Mouse (Mus musculus) neural tube, embryonic 15.5 days (tissue): ENCODE measurements around the gene Lypd8. TPM values are rescaled to one million over a fixed set of nuclear protein-coding genes. Genes with fewer than 3 reads are reported as not detected.

ENCODE experiments used
- ATAC-seq: fragments of 200-750 bp; cut with Nextera tagmentation; 2 replicates; pipeline ENCODE4 v1.8.0; 2017; ENCODE audit warnings: mild to moderate bottlenecking, moderate TSS enrichment, moderate library complexity; ENCODE audit not compliant: low FRiP score
- H3K27ac ChIP-seq: fragments of 300-500 bp; sonication (generic); replicated peaks from 2 replicates; pipeline ENCODE4 v1.5.1; 2015; ENCODE audit warnings: mild to moderate bottlenecking, inconsistent platforms
- H3K27me3 ChIP-seq: fragments of 300-500 bp; sonication (generic); replicated peaks from 2 replicates; pipeline ENCODE4 v1.6.1; 2015; ENCODE audit warnings: inconsistent platforms
- H3K36me3 ChIP-seq: fragments of 300-500 bp; sonication (generic); 2 replicates; pipeline ENCODE4 v1.6.1; 2015; ENCODE audit warnings: inconsistent platforms
- H3K4me1 ChIP-seq: fragments of 300-500 bp; sonication (generic); 2 replicates; pipeline ENCODE4 v1.6.1; 2015; ENCODE audit warnings: inconsistent platforms
- H3K4me2 ChIP-seq: fragments of 300-500 bp; sonication (generic); 2 replicates; pipeline ENCODE4 v1.6.1; 2015; ENCODE audit warnings: inconsistent platforms, mild to moderate bottlenecking, moderate library complexity
- H3K4me3 ChIP-seq: fragments of 300-500 bp; sonication (generic); replicated peaks from 2 replicates; pipeline ENCODE4 v1.5.1; 2015; ENCODE audit warnings: mild to moderate bottlenecking, inconsistent platforms
- H3K9ac ChIP-seq: fragments of 300-500 bp; sonication (generic); replicated peaks from 2 replicates; pipeline ENCODE4 v1.6.1; 2015; ENCODE audit warnings: mild to moderate bottlenecking, inconsistent platforms
- H3K9me3 ChIP-seq: fragments of 300-500 bp; sonication (generic); replicated peaks from 2 replicates; pipeline ENCODE4 v1.6.1; 2016; ENCODE audit warnings: inconsistent platforms
- WGBS: fragments of 180-500 bp; shearing (Covaris S2); methylation state at CpG from one replicate; pipeline ENCODE4 v1.1.7; 2015; ENCODE audit warnings: mixed read lengths; 5-methylcytosine and 5-hydroxymethylcytosine counted together
- polyA plus RNA-seq: library from polyadenylated mRNA; unstranded; fragments of >200 nt; fragmentation: Nextera tagmentation; extraction: Ambion mirVana; gene quantifications from 2 replicates; pipeline ENCODE4 v1.2.1, GENCODE M21; 2015

Lypd8 gene
- 0.37 and 19.8 TPM in 2 replicates for polyA plus RNA-seq

GRCm38 (mm10) chr11:58378763-58379278 lies at the start of gene Lypd8:
Gene Lypd8, plus strand, starts transcription at chr11:58379043.
- 93% methylated on average over 3 of the region's 3 CpGs for WGBS

DNA sequence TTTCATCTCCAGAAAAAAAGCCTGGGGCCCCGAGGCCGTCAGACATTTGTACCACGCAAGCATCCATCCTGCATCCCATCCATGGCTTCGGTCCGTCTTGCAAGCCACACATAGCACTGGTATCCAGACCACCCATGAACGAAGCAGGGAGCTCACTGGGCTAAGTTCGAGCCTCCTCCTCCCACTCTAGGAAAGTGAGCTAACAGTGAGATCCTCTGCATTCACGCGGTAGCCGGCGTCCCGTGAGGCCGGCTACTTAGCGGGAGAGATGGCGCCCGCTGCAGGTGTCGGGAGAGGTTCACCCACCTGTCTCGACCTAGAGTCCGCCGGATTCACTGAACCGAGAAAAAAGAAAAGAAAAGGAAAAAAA lies 49.0 kb upstream of the Lypd8 start:
- ATAC-seq, result peak; percentile 42
- no peaks in the 10 kb centered on the region for H3K9me3 ChIP-seq
- no peaks in the 10 kb centered on the region for H3K27me3 ChIP-seq
- peak overlapping the region; percentile 86 for H3K9ac ChIP-seq
- WGBS, result under 1% methylated on average over 21 of the region's 21 CpGs
- peaks cover 54% of the 10 kb centered on the region for H3K4me1 ChIP-seq
- peak overlapping the region; percentile 81 for H3K27ac ChIP-seq
- peak overlapping the region; percentile 92 for H3K4me2 ChIP-seq
- H3K4me3 ChIP-seq, result peak overlapping the region; percentile 91
- peaks cover 28% of the 10 kb centered on the region for H3K36me3 ChIP-seq

More at GRCm38 (mm10) chr11:58378763-58379278, at the start of gene Lypd8:
- no peak within 1 kb of the TSS for H3K4me3 ChIP-seq
- ATAC-seq, result no peak
- H3K36me3 ChIP-seq, result no peaks in the 10 kb centered on the region
- H3K4me2 ChIP-seq, result no peak within 1 kb of the TSS
- H3K27ac ChIP-seq, result no peak within 1 kb of the TSS
- no peak within 1 kb of the TSS for H3K9ac ChIP-seq
- no peaks in the 10 kb centered on the region for H3K9me3 ChIP-seq
- H3K27me3 ChIP-seq, result no peaks in the 10 kb centered on the region
- H3K4me1 ChIP-seq, result no peaks in the 10 kb centered on the region

GRCm38 (mm10) chr11:58330276-58331148 lies 48.3 kb upstream of the Lypd8 start, which contains the start of the genes Zfp672 and Sh3bp5l:
Gene Zfp672, minus strand, starts transcription at chr11:58330339.
Gene Sh3bp5l, plus strand, starts transcription at chr11:58330724.
- Histone ChIP-seq H3K9me3 (no peaks in the 10 kb centered on the region), H3K36me3 (peaks cover 28% of the 10 kb centered on the region), H3K4me1 (peaks cover 55% of the 10 kb centered on the region), H3K9ac (peak within 1 kb of the TSS; percentile 86), H3K4me2 (peak within 1 kb of the TSS; percentile 92), H3K27ac (peak within 1 kb of the TSS; percentile 81), H3K27me3 (no peaks in the 10 kb centered on the region), H3K4me3 (peak within 1 kb of the TSS; percentile 91)
- ATAC-seq, result peak; percentile 96
- WGBS, result under 1% methylated on average over 52 of the region's 52 CpGs

DNA sequence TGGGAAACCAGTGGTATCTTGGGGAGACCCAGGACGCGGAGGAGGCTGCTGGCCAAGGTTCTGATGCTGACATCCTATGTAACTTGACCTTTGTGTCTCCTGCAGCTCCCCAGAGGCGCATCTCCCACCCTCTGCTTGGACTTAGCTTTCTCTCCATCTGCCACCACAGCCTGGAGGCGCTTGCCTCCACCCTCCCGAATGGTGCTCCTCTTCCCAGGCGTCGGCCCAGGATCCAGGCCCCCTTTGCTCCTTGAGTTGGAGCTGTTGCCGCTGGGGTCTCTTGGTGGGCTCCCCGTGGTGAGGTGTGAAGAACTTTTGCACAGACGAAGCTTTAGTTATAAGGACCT lies 47.7 kb upstream of the Lypd8 start:
- Histone ChIP-seq H3K9me3 (no peaks in the 10 kb centered on the region), H3K27ac (peak overlapping the region; percentile 81; the same call in 1 of the 2 replicates), H3K4me3 (peak overlapping the region; percentile 91), H3K4me2 (peak overlapping the region; percentile 92), H3K36me3 (peaks cover 30% of the 10 kb centered on the region), H3K9ac (peak overlapping the region; percentile 86), H3K4me1 (peaks cover 55% of the 10 kb centered on the region), H3K27me3 (no peaks in the 10 kb centered on the region)
- ATAC-seq, result 0 out of 2 replicates have a peak, but pooled peaks have one; percentile 11
- WGBS, result 23% methylated on average over 10 of the region's 10 CpGs

- no peaks in the 10 kb centered on the region for H3K9me3 ChIP-seq
- WGBS, result 92% methylated on average over 6 of the region's 6 CpGs
- peaks cover 33% of the 10 kb centered on the region for H3K36me3 ChIP-seq
- ATAC-seq, result no peak
- H3K4me3 ChIP-seq, result peak overlapping the region; percentile 91
- peak overlapping the region; percentile 86; the same call in 1 of the 2 replicates for H3K9ac ChIP-seq
- H3K27me3 ChIP-seq, result no peaks in the 10 kb centered on the region
- peak overlapping the region; percentile 92 for H3K4me2 ChIP-seq
- H3K4me1 ChIP-seq, result peaks cover 55% of the 10 kb centered on the region
- no peak overlapping the region for H3K27ac ChIP-seq
Measured at GRCm38 (mm10) chr11:58331546-58331945, 47.3 kb upstream of the Lypd8 start.

DNA sequence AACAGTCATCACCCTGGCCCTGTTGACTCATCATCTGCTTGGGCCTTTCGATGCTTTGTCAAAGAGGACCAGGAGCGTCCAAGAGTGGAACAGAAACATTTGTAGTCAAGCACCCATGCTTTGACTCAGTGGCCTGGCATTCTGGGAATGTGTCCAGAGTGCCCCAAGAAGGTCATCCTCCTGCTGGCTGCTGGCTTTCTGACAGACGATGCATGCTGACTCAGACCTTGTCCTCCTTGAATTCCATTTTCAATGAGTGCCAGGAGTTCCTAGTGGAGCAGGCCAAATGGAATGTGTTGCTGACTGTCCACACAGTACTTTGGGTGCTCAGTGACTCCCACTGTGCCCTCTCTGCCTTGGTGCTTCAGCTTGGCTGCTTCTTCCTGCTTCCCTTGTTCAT lies 44.1 kb upstream of the Lypd8 start:
- ATAC-seq, result no peak
- Histone ChIP-seq H3K9me3 (no peaks in the 10 kb centered on the region), H3K36me3 (peaks cover 47% of the 10 kb centered on the region), H3K4me1 (peaks cover 41% of the 10 kb centered on the region), H3K27me3 (no peaks in the 10 kb centered on the region), H3K4me2 (no peak overlapping the region), H3K4me3 (no peak overlapping the region), H3K9ac (no peak overlapping the region), H3K27ac (no peak overlapping the region)
- 74% methylated on average over 3 of the region's 3 CpGs for WGBS

DNA sequence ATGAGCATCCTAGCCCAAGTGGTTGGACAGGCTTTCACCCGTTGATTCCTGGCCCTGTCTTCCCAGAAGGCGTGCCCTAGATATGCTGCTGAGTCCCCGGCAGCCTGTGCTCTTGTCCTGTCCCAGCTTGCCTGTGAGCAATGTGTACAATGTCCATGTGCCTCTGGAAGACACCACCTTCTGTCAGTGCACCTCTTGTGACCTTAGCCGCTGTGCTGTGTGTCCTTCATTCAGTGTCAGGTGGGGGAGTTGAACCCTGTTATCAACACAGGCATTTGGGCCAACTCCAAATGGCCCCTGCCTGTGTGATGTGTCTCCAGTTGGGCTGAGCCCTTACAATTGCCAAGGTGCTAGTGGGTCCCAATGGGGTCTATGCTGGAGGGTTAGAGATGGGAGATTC lies 32.1 kb upstream of the Lypd8 start:
- no peak for ATAC-seq
- H3K4me2 ChIP-seq, result no peak overlapping the region
- WGBS, result 97% methylated on average over 4 of the region's 4 CpGs
- peaks cover 56% of the 10 kb centered on the region for H3K36me3 ChIP-seq
- no peaks in the 10 kb centered on the region for H3K4me1 ChIP-seq
- H3K9me3 ChIP-seq, result no peaks in the 10 kb centered on the region
- H3K27me3 ChIP-seq, result no peaks in the 10 kb centered on the region
- H3K27ac ChIP-seq, result no peak overlapping the region
- H3K4me3 ChIP-seq, result no peak overlapping the region
- no peak overlapping the region for H3K9ac ChIP-seq

GRCm38 (mm10) chr11:58350628-58351027 lies 28.2 kb upstream of the Lypd8 start:
- Histone ChIP-seq H3K4me3 (no peak overlapping the region), H3K9ac (no peak overlapping the region), H3K27me3 (no peaks in the 10 kb centered on the region), H3K4me1 (no peaks in the 10 kb centered on the region), H3K9me3 (no peaks in the 10 kb centered on the region), H3K27ac (no peak overlapping the region), H3K4me2 (no peak overlapping the region), H3K36me3 (peaks cover 30% of the 10 kb centered on the region)
- no peak for ATAC-seq
- WGBS, result 74% methylated on average over 4 of the region's 4 CpGs

GRCm38 (mm10) chr11:58351179-58351578 lies 27.7 kb upstream of the Lypd8 start:
- 89% methylated on average over 5 of the region's 5 CpGs for WGBS
- no peaks in the 10 kb centered on the region for H3K9me3 ChIP-seq
- H3K36me3 ChIP-seq, result peaks cover 25% of the 10 kb centered on the region
- no peaks in the 10 kb centered on the region for H3K4me1 ChIP-seq
- no peak overlapping the region for H3K4me2 ChIP-seq
- H3K27me3 ChIP-seq, result no peaks in the 10 kb centered on the region
- H3K4me3 ChIP-seq, result no peak overlapping the region
- ATAC-seq, result no peak
- no peak overlapping the region for H3K27ac ChIP-seq
- H3K9ac ChIP-seq, result no peak overlapping the region

DNA sequence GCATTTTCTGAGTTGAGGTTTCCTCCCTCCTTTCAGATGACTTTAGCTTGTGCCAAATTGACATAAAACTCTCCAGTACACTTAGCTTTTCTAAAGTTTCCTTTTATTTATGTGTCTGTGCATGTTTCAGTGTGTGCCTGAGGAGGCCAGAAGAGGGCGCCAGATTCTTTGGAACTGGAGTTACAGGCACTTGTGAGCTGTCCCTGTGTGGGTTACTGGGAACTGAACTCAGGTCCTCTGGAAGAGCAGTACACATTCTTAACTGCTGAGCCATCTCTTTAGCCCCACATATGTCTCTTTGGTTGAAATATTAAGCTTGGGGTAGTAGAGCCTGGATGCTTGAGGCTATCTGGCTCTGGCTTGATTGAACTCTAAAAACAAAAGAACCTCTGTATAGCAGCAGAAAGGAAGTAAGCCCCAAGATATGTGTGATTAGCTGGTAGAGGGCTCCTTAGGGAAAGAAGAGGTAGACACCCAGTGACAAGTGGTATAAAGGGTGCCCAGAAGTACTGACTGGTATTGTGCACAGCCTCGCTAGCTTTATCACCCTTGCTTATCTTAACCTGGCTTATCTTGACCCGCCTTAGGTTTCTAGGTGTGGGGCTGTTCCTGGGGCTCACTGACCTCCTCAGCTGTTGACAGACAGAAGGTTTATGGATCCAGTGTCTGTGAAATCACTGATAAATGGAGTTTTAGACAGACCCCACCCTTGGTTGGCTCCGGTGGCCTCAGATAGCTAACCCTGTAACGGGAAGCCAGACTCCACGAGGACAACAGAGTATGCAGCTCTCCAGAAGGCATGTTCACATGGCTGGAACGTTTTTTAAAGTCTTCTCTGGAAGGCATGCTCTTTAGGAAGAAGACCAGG lies 25.9 kb upstream of the Lypd8 start:
- H3K4me1 ChIP-seq, result no peaks in the 10 kb centered on the region
- H3K4me3 ChIP-seq, result no peak overlapping the region
- H3K9me3 ChIP-seq, result no peaks in the 10 kb centered on the region
- no peaks in the 10 kb centered on the region for H3K27me3 ChIP-seq
- 67% methylated on average over 7 of the region's 7 CpGs for WGBS
- 0 out of 2 replicates have a peak, but pooled peaks cover 8% of the 10 kb centered on the region for H3K36me3 ChIP-seq
- no peak overlapping the region for H3K27ac ChIP-seq
- no peak for ATAC-seq
- H3K9ac ChIP-seq, result no peak overlapping the region
- no peak overlapping the region for H3K4me2 ChIP-seq

DNA sequence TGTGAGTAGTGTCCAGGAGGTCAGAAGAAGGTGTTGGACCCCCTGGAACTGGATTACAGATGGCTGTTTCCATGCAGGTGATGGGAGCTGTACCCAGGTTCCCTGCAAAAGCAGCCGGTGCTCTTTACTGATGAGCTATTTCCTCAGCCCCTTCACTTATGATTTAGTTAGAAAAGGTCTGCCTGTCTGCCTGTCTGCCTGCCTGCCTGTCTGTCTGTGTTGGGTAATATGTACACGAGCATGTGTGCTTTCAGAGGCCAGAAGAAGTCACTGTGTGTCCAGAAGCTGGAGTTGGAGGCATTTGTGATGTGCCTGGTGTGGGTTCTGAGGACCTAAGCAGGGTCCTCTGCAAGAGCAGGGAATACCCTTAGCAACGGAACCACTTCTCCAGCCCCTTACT lies 25.1 kb upstream of the Lypd8 start:
- Histone ChIP-seq H3K4me1 (no peaks in the 10 kb centered on the region), H3K9me3 (no peaks in the 10 kb centered on the region), H3K9ac (no peak overlapping the region), H3K4me2 (no peak overlapping the region), H3K36me3 (0 out of 2 replicates have a peak, but pooled peaks cover 4% of the 10 kb centered on the region), H3K27me3 (no peaks in the 10 kb centered on the region), H3K4me3 (no peak overlapping the region), H3K27ac (no peak overlapping the region)
- 78% methylated on average over 3 of the region's 3 CpGs for WGBS
- no peak for ATAC-seq
